Mouse (Mus musculus) hindbrain, postnatal 0 days (tissue): Measurements from ENCODE around the gene Dbn1. TPM values are rescaled to one million over a fixed set of nuclear protein-coding genes. Genes with fewer than 3 reads are reported as not detected.

Experiments used
- ATAC-seq: fragments of 200-750 bp; cut with Nextera tagmentation; 2 replicates; pipeline ENCODE4 v1.8.0; 2017; ENCODE audit warnings: mild to moderate bottlenecking, moderate TSS enrichment, moderate library complexity
- DNase-seq: peaks from one replicate; pipeline ENCODE4 v3.0.0-alpha.2; 2015; ENCODE audit warnings: low spot score
- H3K27ac ChIP-seq: fragments of 300-500 bp; sonication (generic); 2 replicates; pipeline ENCODE4 v1.5.1; 2014; ENCODE audit warnings: mild to moderate bottlenecking
- H3K27me3 ChIP-seq: fragments of 300-500 bp; sonication (generic); 2 replicates; pipeline ENCODE4 v1.6.1; 2014; ENCODE audit warnings: low read length, mixed read lengths; ENCODE audit not compliant: insufficient read depth
- H3K36me3 ChIP-seq: fragments of 300-500 bp; sonication (generic); 2 replicates; pipeline ENCODE4 v1.6.1; 2014; ENCODE audit warnings: low read length, mixed read lengths; ENCODE audit not compliant: insufficient read depth
- H3K4me1 ChIP-seq: fragments of 300-500 bp; sonication (generic); 2 replicates; pipeline ENCODE4 v1.6.1; 2014; ENCODE audit warnings: antibody characterized with exemption, low read length, mixed read lengths; ENCODE audit not compliant: insufficient read depth
- H3K4me2 ChIP-seq: fragments of 300-500 bp; sonication (generic); 2 replicates; pipeline ENCODE4 v1.6.1; 2014; ENCODE audit warnings: low read depth, mild to moderate bottlenecking, low read length, moderate library complexity, mixed read lengths
- H3K4me3 ChIP-seq: fragments of 300-500 bp; sonication (generic); 2 replicates; pipeline ENCODE4 v1.5.1; 2014; ENCODE audit warnings: low read length
- H3K9ac ChIP-seq: fragments of 300-500 bp; sonication (generic); replicated peaks from 2 replicates; pipeline ENCODE4 v1.6.1; 2014; ENCODE audit warnings: mild to moderate bottlenecking, low read length, moderate library complexity, mixed read lengths
- H3K9me3 ChIP-seq: fragments of 300-500 bp; sonication (generic); 2 replicates; pipeline ENCODE4 v1.6.1; 2016; ENCODE audit warnings: low read length, mixed read lengths
- CTCF ChIP-seq: IDR thresholded peaks from 2 replicates; pipeline ENCODE4 v1.5.1; 2016; ENCODE audit warnings: antibody characterized with exemption, control low read depth, low read depth
- WGBS: fragments of 180-500 bp; shearing (Covaris S2); extraction: QIAGEN DNeasy Blood & Tissue Kit; methylation state at CpG from one replicate; pipeline ENCODE4 v1.1.7; 2014; 5-methylcytosine and 5-hydroxymethylcytosine counted together
- polyA plus RNA-seq: library from polyadenylated mRNA; unstranded; fragments of >200 nt; fragmentation: Nextera tagmentation; extraction: Ambion mirVana; gene quantifications from 2 replicates; pipeline ENCODE4 v1.2.1, GENCODE M21; 2015
- total RNA-seq: library from RNA; depleted of rRNA; stranded (reverse); fragments of >200 nt; gene quantifications from 2 replicates; pipeline ENCODE4 v1.2.3, GENCODE M21; 2014; rRNA removed

The Dbn1 gene
- total RNA-seq (442 and 446 TPM in 2 replicates), polyA plus RNA-seq (369 and 371 TPM in 2 replicates)

- no peaks in the 10 kb centered on the region for H3K27me3 ChIP-seq
- peak within 1 kb of the TSS; percentile 71 for H3K4me3 ChIP-seq
- no peaks in the 10 kb centered on the region for H3K9me3 ChIP-seq
- peak within 1 kb of the TSS; percentile 89 for H3K4me2 ChIP-seq
- H3K36me3 ChIP-seq, result no peaks in the 10 kb centered on the region
- peaks cover 19% of the 10 kb centered on the region for H3K4me1 ChIP-seq
- peak within 1 kb of the TSS; percentile 99 for H3K27ac ChIP-seq
- peak within 1 kb of the TSS; percentile 99 for H3K9ac ChIP-seq
- DNase-seq, result peak; percentile 88
- under 1% methylated on average over 51 of the region's 83 CpGs for WGBS
- ATAC-seq, result peak; percentile 79
- TF ChIP-seq CTCF, result no peak
Measured at GRCm38 (mm10) chr13:55487578-55488498, at the start of gene Dbn1. TSS of gene Dbn1 (minus strand) at chr13:55488111.

- H3K36me3 ChIP-seq, result peaks cover 57% of the 10 kb centered on the region
- peak within 1 kb of the TSS; percentile 79 for H3K9ac ChIP-seq
- WGBS, result 1% methylated on average over 70 of the region's 70 CpGs
- peaks cover 10% of the 10 kb centered on the region for H3K4me1 ChIP-seq
- TF ChIP-seq CTCF, result peak; percentile 92
- DNase-seq, result peak; percentile 100
- no peaks in the 10 kb centered on the region for H3K27me3 ChIP-seq
- ATAC-seq, result peak; percentile 97
- no peaks in the 10 kb centered on the region for H3K9me3 ChIP-seq
- peak within 1 kb of the TSS; percentile 76 for H3K4me3 ChIP-seq
- H3K4me2 ChIP-seq, result peak within 1 kb of the TSS; percentile 97
- H3K27ac ChIP-seq, result peak within 1 kb of the TSS; percentile 80
Measured at GRCm38 (mm10) chr13:55536194-55537175, 48.6 kb upstream of the Dbn1 start, which contains the start of gene Ddx41. TSS of gene Ddx41 (minus strand) at chr13:55536658.

DNA sequence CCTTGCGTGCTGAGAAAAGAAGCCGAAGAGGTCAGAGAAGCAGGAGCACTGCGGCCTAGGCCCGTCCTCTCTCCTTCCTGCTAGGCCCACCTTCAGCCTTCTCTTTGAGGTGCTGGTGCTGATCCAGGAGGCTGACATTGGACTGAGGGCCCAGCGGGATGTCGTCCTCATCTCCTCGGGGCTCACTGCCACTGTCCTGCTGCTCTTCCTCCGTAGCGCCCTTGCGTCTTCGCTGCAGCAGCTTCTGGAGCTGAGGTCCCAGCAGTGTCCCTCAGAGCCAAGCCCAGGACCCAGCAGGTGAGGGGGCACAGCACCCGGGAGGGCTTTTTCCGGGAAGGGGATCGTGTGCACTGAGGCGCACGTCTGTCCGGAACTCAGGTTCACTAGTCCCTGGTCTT lies 47.9 kb upstream of the Dbn1 start:
- H3K27ac ChIP-seq, result peak overlapping the region; percentile 80
- no peaks in the 10 kb centered on the region for H3K27me3 ChIP-seq
- DNase-seq (no peak), ATAC-seq (no peak)
- H3K4me1 ChIP-seq, result peaks cover 10% of the 10 kb centered on the region
- H3K9me3 ChIP-seq, result no peaks in the 10 kb centered on the region
- H3K4me3 ChIP-seq, result peak overlapping the region; percentile 76
- TF ChIP-seq CTCF, result no peak
- WGBS, result 18% methylated on average over 17 of the region's 17 CpGs
- H3K9ac ChIP-seq, result peak overlapping the region; percentile 79
- peak overlapping the region; percentile 97 for H3K4me2 ChIP-seq
- H3K36me3 ChIP-seq, result peaks cover 53% of the 10 kb centered on the region

- Histone ChIP-seq H3K9ac (no peak overlapping the region; the same call in 1 of the 2 replicates), H3K36me3 (peaks cover 50% of the 10 kb centered on the region)
Measured at GRCm38 (mm10) chr13:55535191-55535590, 47.3 kb upstream of the Dbn1 start.

GRCm38 (mm10) chr13:55529198-55529915 lies 41.4 kb upstream of the Dbn1 start, which contains the start of gene Dok3:
TSS of gene Dok3 (minus strand) at chr13:55529296.
- Histone ChIP-seq H3K27me3 (no peaks in the 10 kb centered on the region), H3K27ac (no peak within 1 kb of the TSS), H3K4me3 (no peak within 1 kb of the TSS), H3K9me3 (no peaks in the 10 kb centered on the region), H3K4me2 (no peak within 1 kb of the TSS), H3K36me3 (peaks cover 41% of the 10 kb centered on the region), H3K9ac (no peak within 1 kb of the TSS), H3K4me1 (no peaks in the 10 kb centered on the region)
- no peak for ATAC-seq
- TF ChIP-seq CTCF, result no peak
- WGBS, result 82% methylated on average over 8 of the region's 8 CpGs
- no peak for DNase-seq

More at GRCm38 (mm10) chr13:55535191-55535590, 47.3 kb upstream of the Dbn1 start:
- H3K4me2 ChIP-seq, result peak overlapping the region; percentile 97
- no peaks in the 10 kb centered on the region for H3K27me3 ChIP-seq
- DNase-seq, result no peak
- H3K4me1 ChIP-seq, result peaks cover 10% of the 10 kb centered on the region
- ATAC-seq, result no peak
- H3K9me3 ChIP-seq, result no peaks in the 10 kb centered on the region
- WGBS, result 93% methylated on average over 15 of the region's 15 CpGs
- peak overlapping the region; percentile 76 for H3K4me3 ChIP-seq
- TF ChIP-seq CTCF, result no peak
- peak overlapping the region; percentile 80; the same call in 1 of the 2 replicates for H3K27ac ChIP-seq
